In genomic region chr6:32007336-32007735, GRCm38 (mm10) we compare ENCODE assay signal across 24 mouse cellular contexts. TPM values are rescaled to one million over a fixed set of nuclear protein-coding genes. Genes with fewer than 3 reads are reported as not detected.
DNase-seq lines count a peak whose midpoint lies in the region; ATAC-seq lines count a peak whose summit lies in the region.
"Had no signal": no experiment of that assay in that cellular context is flagged by ENCODE, and none has a peak within 500 bp of the region (broad histone marks: within the 10 kb centered on the region; RNA-seq: fewer than 3 reads in every experiment).

No protein-coding gene starts in this region.

- H3K27me3 ChIP-seq in forebrain, embryonic 14.5 days (replicated peaks; ENCODE audit: control insufficient read depth, insufficient read depth, low read length): no peaks in the 10 kb centered on the region
- H3K27me3 ChIP-seq in intestine, embryonic 15.5 days (replicated peaks): no peaks in the 10 kb centered on the region
- H3K27me3 ChIP-seq: forebrain, embryonic 12.5 days; hindbrain, embryonic 13.5 days; megakaryocyte, embryonic 14.5 days; neural tube, embryonic 13.5 days had no signal

- H3K36me3 ChIP-seq in forebrain, embryonic 14.5 days (ENCODE audit: control insufficient read depth, insufficient read depth, low read length): no peaks in the 10 kb centered on the region
- H3K36me3 ChIP-seq in intestine, embryonic 15.5 days: no peaks in the 10 kb centered on the region
- H3K36me3 ChIP-seq: forebrain, embryonic 12.5 days; hindbrain, embryonic 13.5 days; neural tube, embryonic 13.5 days had no signal

- H3K9ac ChIP-seq in forebrain, embryonic 14.5 days (ENCODE audit: low read length): no peak overlapping the region
- H3K9ac ChIP-seq in intestine, embryonic 15.5 days: no peak overlapping the region
- H3K9ac ChIP-seq: forebrain, embryonic 12.5 days; hindbrain, embryonic 13.5 days; neural tube, embryonic 13.5 days had no signal

- no peak overlapping the region for H3K4me2 ChIP-seq in forebrain, embryonic 14.5 days (ENCODE audit: low read length)
- no peak overlapping the region for H3K4me2 ChIP-seq in intestine, embryonic 15.5 days (replicated peaks)
- H3K4me2 ChIP-seq: forebrain, embryonic 12.5 days; heart, embryonic 11.5 days; hindbrain, embryonic 13.5 days; liver, embryonic 11.5 days; neural tube, embryonic 13.5 days had no signal

- 94% methylated on average over 3 of the region's 3 CpGs for WGBS in forebrain, embryonic 14.5 days
- WGBS in intestine, embryonic 15.5 days: 90% methylated on average over 3 of the region's 3 CpGs

- H3K4me3 ChIP-seq in forebrain, embryonic 14.5 days (ENCODE audit: low read depth, low read length): no peak overlapping the region
- no peak overlapping the region for H3K4me3 ChIP-seq in intestine, embryonic 15.5 days (replicated peaks)
- H3K4me3 ChIP-seq: forebrain, embryonic 12.5 days; hindbrain, embryonic 13.5 days; megakaryocyte, embryonic 14.5 days; neural tube, embryonic 13.5 days had no signal

- no peaks in the 10 kb centered on the region for H3K9me3 ChIP-seq in forebrain, embryonic 14.5 days (replicated peaks; ENCODE audit: control insufficient read depth, low read length)
- H3K9me3 ChIP-seq in intestine, embryonic 15.5 days: no peaks in the 10 kb centered on the region
- H3K9me3 ChIP-seq: forebrain, embryonic 12.5 days; hindbrain, embryonic 13.5 days; neural tube, embryonic 13.5 days had no signal

- no peak for ATAC-seq in forebrain, embryonic 14.5 days
- ATAC-seq in intestine, embryonic 15.5 days: no peak

- peak; percentile 43 for DNase-seq in right cerebral cortex, adult 18-20 months
- no peak for DNase-seq in right cerebral cortex, postnatal 4 days
- peak; percentile 70 for DNase-seq in layer of hippocampus, adult 9-11 months
- peak; percentile 52 to 58 for DNase-seq in right cerebral cortex, postnatal 10 days (ENCODE audit: low spot score in 2 of 2)
- DNase-seq in forebrain, embryonic 14.5 days (ENCODE audit: low spot score): no peak
- DNase-seq in adrenal gland, adult (ENCODE audit: inconsistent age in 2 of 2, low spot score in 1 of 2): no peak
- DNase-seq: B cell, adult 2 months; cerebellum, adult 9-10 months; heart, postnatal 10 days; kidney, postnatal 4 days; lung, adult 18-20 months; midbrain, embryonic 14.5 days; thymus, postnatal 36 days had no signal

- no peaks in the 10 kb centered on the region for H3K4me1 ChIP-seq in forebrain, embryonic 14.5 days (ENCODE audit: control insufficient read depth, insufficient read depth, low read length)
- H3K4me1 ChIP-seq in intestine, embryonic 15.5 days (replicated peaks): no peaks in the 10 kb centered on the region
- H3K4me1 ChIP-seq: forebrain, embryonic 12.5 days; hindbrain, embryonic 13.5 days; megakaryocyte, embryonic 14.5 days; neural tube, embryonic 13.5 days had no signal

- no peak overlapping the region for H3K27ac ChIP-seq in forebrain, embryonic 14.5 days (ENCODE audit: low read depth, low read length)
- H3K27ac ChIP-seq in intestine, embryonic 15.5 days: no peak overlapping the region
- H3K27ac ChIP-seq: forebrain, embryonic 12.5 days; hindbrain, embryonic 13.5 days; neural tube, embryonic 13.5 days had no signal

RNA-seq across cellular contexts. Expression of gene 1700012A03Rik, which starts 42.7 kb away (rescaled TPM):
- polyA plus RNA-seq in forebrain, embryonic 14.5 days (2014; fragmentation: Nextera tagmentation; extraction: Ambion mirVana): not detected in 2 replicates
- not detected in 2 replicates for polyA plus RNA-seq in intestine, embryonic 15.5 days (2015; fragmentation: Nextera tagmentation; extraction: Ambion mirVana)
- polyA plus RNA-seq: cortical plate, adult 2 months; embryonic facial prominence, embryonic 11.5 days; forebrain, embryonic 12.5 days; heart, embryonic 11.5 days; hindbrain, embryonic 13.5 days; intestine, embryonic 14.5 days; kidney, embryonic 14.5 days; liver, embryonic 11.5 days; midbrain, embryonic 14.5 days; neural tube, embryonic 13.5 days had no signal

Comparison
In these comparisons a context has a peak if more than half of its experiments do, and no peak if none do; other contexts are left out.
1. DNase-seq: peak in right cerebral cortex, adult 18-20 months (single experiment), layer of hippocampus, adult 9-11 months (single experiment) and right cerebral cortex, postnatal 10 days (2 of 2); none in right cerebral cortex, postnatal 4 days (single experiment), forebrain, embryonic 14.5 days (single experiment) and adrenal gland, adult (0 of 2).